Mouse (Mus musculus): ENCODE data around the gene Olfr1282. TPM values are rescaled to one million over a fixed set of nuclear protein-coding genes. Genes with fewer than 3 reads are reported as not detected.

Olfr1282 gene
- not detected in 2 replicates for polyA plus RNA-seq (2012; rRNA removed; ENCODE audit: low replicate concordance)

GRCm38 (mm10) chr2:111335976-111336375, at the start of gene Olfr1282:
Gene Olfr1282 (minus strand): TSS chr2:111336076.

GRCm38 (mm10) chr2:111375222-111375621, 39.3 kb upstream of the Olfr1282 start, which contains the start of gene Olfr1284:
Gene Olfr1284 (plus strand): TSS chr2:111375522.

GRCm38 (mm10) chr2:111366490-111366889, 30.6 kb upstream of the Olfr1282 start, which contains the start of gene Olfr1283:
Gene Olfr1283 (plus strand): TSS chr2:111366790.

GRCm38 (mm10) chr2:111326220-111326619, 9.7 kb downstream of the Olfr1282 start, which contains the start of gene Olfr1281:
Gene Olfr1281 (plus strand): TSS chr2:111326520.

GRCm38 (mm10) chr2:111313717-111314116, 22.2 kb downstream of the Olfr1282 start, which contains the start of gene Olfr1280:
Gene Olfr1280 (plus strand): TSS chr2:111314017.

GRCm38 (mm10) chr2:111300374-111300773, 35.5 kb downstream of the Olfr1282 start, which contains the start of gene Olfr1279:
Gene Olfr1279 (plus strand): TSS chr2:111300635.

GRCm38 (mm10) chr2:111289836-111290235, 46.0 kb downstream of the Olfr1282 start, which contains the start of gene Olfr1278:
Gene Olfr1278 (plus strand): TSS chr2:111290136.

Other genes with a start within 250 kb of the Olfr1282 start
- gene Gm13941, start 230.1 kb downstream of the Olfr1282 start, polyA plus RNA-seq (2012; rRNA removed; ENCODE audit: low replicate concordance): not detected in 2 replicates
- gene Gm15130, start 183.1 kb downstream of the Olfr1282 start, polyA plus RNA-seq (2012; rRNA removed; ENCODE audit: low replicate concordance): not detected in 2 replicates
- not detected in 2 replicates for gene 4930430A15Rik, start 106.5 kb downstream of the Olfr1282 start, polyA plus RNA-seq (2012; rRNA removed; ENCODE audit: low replicate concordance)
- gene Olfr1275, start 100.8 kb downstream of the Olfr1282 start, polyA plus RNA-seq (2012; rRNA removed; ENCODE audit: low replicate concordance): not detected in 2 replicates
- not detected in 2 replicates for gene Olfr1276, start 81.6 kb downstream of the Olfr1282 start, polyA plus RNA-seq (2012; rRNA removed; ENCODE audit: low replicate concordance)
- gene Olfr1277, start 62.0 kb downstream of the Olfr1282 start, polyA plus RNA-seq (2012; rRNA removed; ENCODE audit: low replicate concordance): not detected in 2 replicates
- gene Olfr1278, start 45.9 kb downstream of the Olfr1282 start, polyA plus RNA-seq (2012; rRNA removed; ENCODE audit: low replicate concordance): not detected in 2 replicates
- not detected in 2 replicates for gene Olfr1279, start 35.4 kb downstream of the Olfr1282 start, polyA plus RNA-seq (2012; rRNA removed; ENCODE audit: low replicate concordance)
- not detected in 2 replicates for gene Olfr1280, start 22.1 kb downstream of the Olfr1282 start, polyA plus RNA-seq (2012; rRNA removed; ENCODE audit: low replicate concordance)
- not detected in 2 replicates for gene Olfr1281, start 9.6 kb downstream of the Olfr1282 start, polyA plus RNA-seq (2012; rRNA removed; ENCODE audit: low replicate concordance)
- not detected in 2 replicates for gene Olfr1283, start 30.7 kb upstream of the Olfr1282 start, polyA plus RNA-seq (2012; rRNA removed; ENCODE audit: low replicate concordance)
- not detected in 2 replicates for gene Olfr1284, start 39.4 kb upstream of the Olfr1282 start, polyA plus RNA-seq (2012; rRNA removed; ENCODE audit: low replicate concordance)
- gene Olfr1286, start 87.0 kb upstream of the Olfr1282 start, polyA plus RNA-seq (2012; rRNA removed; ENCODE audit: low replicate concordance): not detected in 2 replicates
- gene Olfr1287, start 113.1 kb upstream of the Olfr1282 start, polyA plus RNA-seq (2012; rRNA removed; ENCODE audit: low replicate concordance): not detected in 2 replicates
- gene Olfr1288, start 138.0 kb upstream of the Olfr1282 start, polyA plus RNA-seq (2012; rRNA removed; ENCODE audit: low replicate concordance): not detected in 2 replicates
- not detected in 2 replicates for gene Olfr1289, start 144.7 kb upstream of the Olfr1282 start, polyA plus RNA-seq (2012; rRNA removed; ENCODE audit: low replicate concordance)
- not detected in 2 replicates for gene Olfr1290, start 157.8 kb upstream of the Olfr1282 start, polyA plus RNA-seq (2012; rRNA removed; ENCODE audit: low replicate concordance)
- not detected in 2 replicates for gene Olfr1291-ps1, start 161.1 kb upstream of the Olfr1282 start, polyA plus RNA-seq (2012; rRNA removed; ENCODE audit: low replicate concordance)
- gene Olfr1293-ps, start 189.1 kb upstream of the Olfr1282 start, polyA plus RNA-seq (2012; rRNA removed; ENCODE audit: low replicate concordance): not detected in 2 replicates
- not detected in 2 replicates for gene Olfr1294, start 204.2 kb upstream of the Olfr1282 start, polyA plus RNA-seq (2012; rRNA removed; ENCODE audit: low replicate concordance)
- not detected in 2 replicates for gene Olfr1295, start 233.6 kb upstream of the Olfr1282 start, polyA plus RNA-seq (2012; rRNA removed; ENCODE audit: low replicate concordance)

All from subcutaneous adipose tissue, adult 2 months (tissue).